Mouse (Mus musculus): Measurements from ENCODE around the gene Tgfbi. TPM values are rescaled to one million over a fixed set of nuclear protein-coding genes. Genes with fewer than 3 reads are reported as not detected.

Tgfbi gene
- polyA plus RNA-seq, 2 experiments: 6.1 to 6.7 TPM

GRCm38 (mm10) chr13:56590202-56590601 lies 19.1 kb upstream of the Tgfbi start:
- Histone ChIP-seq H3K4me1 (replicated peaks; ENCODE audit: control insufficient read depth in 2 of 2, insufficient read depth in 2 of 2, low read length in 1 of 2) (peaks cover 0 to 9% of the 10 kb centered on the region in 2 experiments; a peak in 2 of 4 replicates), H3K9ac (replicated peaks) (no peak overlapping the region), H3K4me2 (ENCODE audit: low read depth) (no peak overlapping the region), H3K27ac (no peak overlapping the region), H3K4me3 (ENCODE audit: insufficient read depth in 1 of 2, low read depth in 2 of 2, low read length in 2 of 2) (no peak overlapping the region), H3K27me3 (ENCODE audit: control insufficient read depth, insufficient read depth, low read length) (no peaks in the 10 kb centered on the region), H3K36me3 (replicated peaks; ENCODE audit: control insufficient read depth, insufficient read depth, low read depth) (no peaks in the 10 kb centered on the region), H3K9me3 (ENCODE audit: control insufficient read depth, low read length) (no peaks in the 10 kb centered on the region)
- TF ChIP-seq EP300 (IDR thresholded peaks at IDR 0.05; ENCODE audit: low read depth) (no peak), CTCF (IDR thresholded peaks at IDR 0.05; ENCODE audit: low read depth) (no peak)
- WGBS (ENCODE audit: insufficient replicate concordance): 73% methylated on average over 5 of the region's 5 CpGs
- ATAC-seq (ENCODE audit: insufficient read depth) (no peak), DNase-seq (ENCODE audit: low read depth in 3 of 3, low spot score in 3 of 3) (no peak)

- DNase-seq (ENCODE audit: low read depth in 3 of 3, low spot score in 3 of 3): no peak
Observed at GRCm38 (mm10) chr13:56591191-56591590, 18.1 kb upstream of the Tgfbi start.

GRCm38 (mm10) chr13:56591939-56592338 lies 17.4 kb upstream of the Tgfbi start:
- DNase-seq (ENCODE audit: low read depth in 3 of 3, low spot score in 3 of 3) (no peak), ATAC-seq (ENCODE audit: insufficient read depth) (no peak)
- Histone ChIP-seq H3K4me1 (replicated peaks; ENCODE audit: control insufficient read depth in 2 of 2, insufficient read depth in 2 of 2, low read length in 1 of 2) (peaks cover 0 to 9% of the 10 kb centered on the region in 2 experiments; a peak in 2 of 4 replicates), H3K36me3 (replicated peaks; ENCODE audit: control insufficient read depth, insufficient read depth, low read depth) (no peaks in the 10 kb centered on the region), H3K4me2 (ENCODE audit: low read depth) (no peak overlapping the region), H3K9ac (replicated peaks) (no peak overlapping the region), H3K27ac (no peak overlapping the region), H3K27me3 (ENCODE audit: control insufficient read depth, insufficient read depth, low read length) (no peaks in the 10 kb centered on the region), H3K4me3 (ENCODE audit: insufficient read depth in 1 of 2, low read depth in 2 of 2, low read length in 2 of 2) (no peak overlapping the region), H3K9me3 (ENCODE audit: control insufficient read depth, low read length) (no peaks in the 10 kb centered on the region)
- WGBS (ENCODE audit: insufficient replicate concordance): 35% methylated on average over 2 of the region's 2 CpGs
- TF ChIP-seq EP300 (IDR thresholded peaks at IDR 0.05; ENCODE audit: low read depth) (no peak), CTCF (IDR thresholded peaks at IDR 0.05; ENCODE audit: low read depth) (no peak)

More at GRCm38 (mm10) chr13:56591191-56591590, 18.1 kb upstream of the Tgfbi start:
- no peak overlapping the region for H3K27ac ChIP-seq
- no peak for ATAC-seq (ENCODE audit: insufficient read depth)
- no peaks in the 10 kb centered on the region for H3K27me3 ChIP-seq (ENCODE audit: control insufficient read depth, insufficient read depth, low read length)
- TF ChIP-seq CTCF (IDR thresholded peaks at IDR 0.05; ENCODE audit: low read depth): no peak
- TF ChIP-seq EP300 (IDR thresholded peaks at IDR 0.05; ENCODE audit: low read depth): no peak
- H3K4me1 ChIP-seq (replicated peaks; ENCODE audit: control insufficient read depth in 2 of 2, insufficient read depth in 2 of 2, low read length in 1 of 2): peaks cover 0 to 9% of the 10 kb centered on the region in 2 experiments; a peak in 2 of 4 replicates
- H3K4me2 ChIP-seq (ENCODE audit: low read depth): no peak overlapping the region
- H3K4me3 ChIP-seq (ENCODE audit: insufficient read depth in 1 of 2, low read depth in 2 of 2, low read length in 2 of 2): no peak overlapping the region
- H3K36me3 ChIP-seq (replicated peaks; ENCODE audit: control insufficient read depth, insufficient read depth, low read depth): no peaks in the 10 kb centered on the region
- H3K9ac ChIP-seq (replicated peaks): no peak overlapping the region
- WGBS (ENCODE audit: insufficient replicate concordance): 65% methylated on average over 8 of the region's 8 CpGs
- no peaks in the 10 kb centered on the region for H3K9me3 ChIP-seq (ENCODE audit: control insufficient read depth, low read length)

GRCm38 (mm10) chr13:56593196-56593595 lies 16.1 kb upstream of the Tgfbi start:
- H3K4me1 ChIP-seq (replicated peaks; ENCODE audit: control insufficient read depth in 2 of 2, insufficient read depth in 2 of 2, low read length in 1 of 2): peaks cover 0 to 9% of the 10 kb centered on the region in 2 experiments; a peak in 2 of 4 replicates
- no peak for DNase-seq (ENCODE audit: low read depth in 3 of 3, low spot score in 3 of 3)
- no peak for ATAC-seq (ENCODE audit: insufficient read depth)

GRCm38 (mm10) chr13:56593961-56594391 lies 15.3 kb upstream of the Tgfbi start:
- no peaks in the 10 kb centered on the region for H3K36me3 ChIP-seq (replicated peaks; ENCODE audit: control insufficient read depth, insufficient read depth, low read depth)
- no peak overlapping the region for H3K27ac ChIP-seq
- no peak overlapping the region for H3K9ac ChIP-seq (replicated peaks)
- H3K4me1 ChIP-seq (replicated peaks; ENCODE audit: control insufficient read depth in 2 of 2, insufficient read depth in 2 of 2, low read length in 1 of 2): peaks cover 0 to 9% of the 10 kb centered on the region in 2 experiments; a peak in 2 of 4 replicates
- DNase-seq (ENCODE audit: low read depth in 3 of 3, low spot score in 3 of 3): no peak
- no peak overlapping the region for H3K4me3 ChIP-seq (ENCODE audit: insufficient read depth in 1 of 2, low read depth in 2 of 2, low read length in 2 of 2)
- H3K4me2 ChIP-seq (ENCODE audit: low read depth): no peak overlapping the region
- TF ChIP-seq CTCF (IDR thresholded peaks at IDR 0.05; ENCODE audit: low read depth) (no peak), EP300 (IDR thresholded peaks at IDR 0.05; ENCODE audit: low read depth) (no peak)
- ATAC-seq (ENCODE audit: insufficient read depth): no peak
- no peaks in the 10 kb centered on the region for H3K27me3 ChIP-seq (ENCODE audit: control insufficient read depth, insufficient read depth, low read length)
- H3K9me3 ChIP-seq (ENCODE audit: control insufficient read depth, low read length): no peaks in the 10 kb centered on the region
- WGBS (ENCODE audit: insufficient replicate concordance): 58% methylated on average over 7 of the region's 7 CpGs

More at GRCm38 (mm10) chr13:56593196-56593595, 16.1 kb upstream of the Tgfbi start:
- H3K4me3 ChIP-seq (ENCODE audit: insufficient read depth in 1 of 2, low read depth in 2 of 2, low read length in 2 of 2): no peak overlapping the region
- H3K9me3 ChIP-seq (ENCODE audit: control insufficient read depth, low read length): no peaks in the 10 kb centered on the region
- H3K9ac ChIP-seq (replicated peaks): no peak overlapping the region
- no peaks in the 10 kb centered on the region for H3K36me3 ChIP-seq (replicated peaks; ENCODE audit: control insufficient read depth, insufficient read depth, low read depth)
- TF ChIP-seq EP300 (IDR thresholded peaks at IDR 0.05; ENCODE audit: low read depth) (no peak), CTCF (IDR thresholded peaks at IDR 0.05; ENCODE audit: low read depth) (no peak)
- H3K27me3 ChIP-seq (ENCODE audit: control insufficient read depth, insufficient read depth, low read length): no peaks in the 10 kb centered on the region
- WGBS (ENCODE audit: insufficient replicate concordance): 41% methylated on average over 5 of the region's 5 CpGs
- no peak overlapping the region for H3K4me2 ChIP-seq (ENCODE audit: low read depth)
- no peak overlapping the region for H3K27ac ChIP-seq
